Mouse (Mus musculus) cerebellum, adult 2 months (tissue): ENCODE data around the gene Ralbp1. TPM values are rescaled to one million over a fixed set of nuclear protein-coding genes. Genes with fewer than 3 reads are reported as not detected.

ENCODE experiments used
- DNase-seq, 2 experiments: peaks; one replicate each; pipeline ENCODE4 v3.0.0; 2021
- H3K27ac ChIP-seq: fragments of 200-500 bp; 2 replicates; pipeline ENCODE4 v1.5.1; 2012; ENCODE audit warnings: low read length, control low read depth, inconsistent platforms; ENCODE audit not compliant: insufficient read depth
- H3K27me3 ChIP-seq: fragments of 200-500 bp; 2 replicates; pipeline ENCODE4 v1.6.1; 2012; ENCODE audit warnings: inconsistent platforms, mild to moderate bottlenecking, low read length, moderate library complexity; ENCODE audit not compliant: control insufficient read depth, insufficient read depth
- H3K4me1 ChIP-seq: fragments of 200-500 bp; 2 replicates; pipeline ENCODE4 v1.6.1; 2011; ENCODE audit warnings: low read length; ENCODE audit not compliant: control insufficient read depth, insufficient read depth
- H3K4me3 ChIP-seq: fragments of 200-500 bp; replicated peaks from 2 replicates; pipeline ENCODE3; 2011; ENCODE audit warnings: mild to moderate bottlenecking, low read depth, low read length, control low read depth; ENCODE audit not compliant: insufficient read depth
- CTCF ChIP-seq: fragments of 200-500 bp; IDR thresholded peaks from 2 replicates; pipeline ENCODE4 v1.5.1; 2011; ENCODE audit warnings: low read depth, mild to moderate bottlenecking, control low read depth, low read length, moderate library complexity, borderline replicate concordance; ENCODE audit not compliant: insufficient read depth
- POLR2A ChIP-seq: fragments of 200-500 bp; IDR thresholded peaks from 2 replicates; pipeline ENCODE4 v1.6.1; 2011; ENCODE audit warnings: low read length, control low read depth, borderline replicate concordance; ENCODE audit not compliant: insufficient read depth
- WGBS: fragments of 180-500 bp; shearing (Covaris S2); methylation state at CpG from one replicate; pipeline ENCODE4 v1.1.7; 2018; 5-methylcytosine and 5-hydroxymethylcytosine counted together
- polyA plus RNA-seq: library from polyadenylated mRNA; depleted of rRNA; stranded (reverse); fragments of >200 nt; gene quantifications from 2 replicates; pipeline ENCODE4 v1.2.3, GENCODE M21; 2012; rRNA removed

The Ralbp1 gene
- polyA plus RNA-seq, 1 experiment, result 48.5 TPM

DNA sequence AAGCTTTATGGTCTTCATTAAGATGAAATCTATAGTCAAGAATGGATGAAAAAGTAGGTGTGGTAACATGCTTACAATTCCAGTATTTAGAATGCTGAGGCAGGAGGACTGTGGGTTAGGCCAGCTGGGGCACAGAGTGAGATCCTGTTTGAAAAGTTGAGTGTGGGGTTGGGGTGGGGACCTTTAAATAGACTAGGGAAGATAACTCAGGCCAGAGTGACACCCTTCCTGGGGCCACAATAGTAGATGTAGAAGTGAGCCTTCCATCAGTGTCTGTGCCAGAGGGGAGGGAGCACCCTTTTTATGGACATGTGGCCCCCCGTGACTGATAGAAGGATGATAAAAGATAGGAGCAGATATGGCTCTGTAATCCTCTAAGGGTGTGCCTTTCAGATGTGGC, 86.2 kb downstream of the Ralbp1 start:
- no peak for DNase-seq
- TF ChIP-seq POLR2A, result no peak
- TF ChIP-seq CTCF, result no peak
- WGBS, result 97% methylated on average over 1 of the region's 1 CpGs
- Histone ChIP-seq H3K4me1 (no peaks in the 10 kb centered on the region; the same call in 1 of the 2 replicates), H3K27ac (no peak overlapping the region), H3K27me3 (no peaks in the 10 kb centered on the region), H3K4me3 (no peak overlapping the region)

DNA sequence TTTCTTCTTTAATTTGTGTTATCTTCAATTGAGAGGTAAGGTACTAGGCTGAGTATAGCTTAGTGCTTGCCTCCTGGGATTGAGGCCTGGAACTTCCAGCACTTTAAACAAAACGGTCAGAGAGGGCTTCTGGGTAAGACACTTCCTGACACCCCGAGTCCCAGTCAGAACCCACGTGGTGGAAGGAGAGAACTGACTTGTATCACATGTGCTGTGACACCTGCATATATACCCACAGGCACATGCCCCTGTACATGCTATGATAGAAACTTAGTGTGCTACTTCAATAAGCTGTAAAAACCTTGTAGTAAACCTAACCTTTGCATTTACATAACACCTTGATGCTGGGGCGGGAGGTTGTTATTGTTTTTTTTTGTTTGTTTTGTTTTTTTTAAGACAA, 87.2 kb downstream of the Ralbp1 start:
- WGBS, result 57% methylated on average over 4 of the region's 4 CpGs
- no peak overlapping the region for H3K4me3 ChIP-seq
- no peak for DNase-seq
- H3K4me1 ChIP-seq, result peaks cover 1% of the 10 kb centered on the region
- TF ChIP-seq CTCF (no peak), POLR2A (no peak)
- H3K27me3 ChIP-seq, result no peaks in the 10 kb centered on the region
- H3K27ac ChIP-seq, result no peak overlapping the region

Other genes with a start within 250 kb of the Ralbp1 start
- 0.16 and 0.21 TPM in 2 replicates for gene Txndc2, start 243.6 kb downstream of the Ralbp1 start, polyA plus RNA-seq
- gene Rab31, start 113.0 kb downstream of the Ralbp1 start, polyA plus RNA-seq, result 71.4 and 79.7 TPM in 2 replicates
- 71.5 and 72.9 TPM in 2 replicates for gene Ppp4r1, start 103.2 kb downstream of the Ralbp1 start, polyA plus RNA-seq
- gene Twsg1, start 65.4 kb upstream of the Ralbp1 start, polyA plus RNA-seq, result 30.3 and 32.1 TPM in 2 replicates
- 25.5 and 28.1 TPM in 2 replicates for gene Ankrd12, start 191.3 kb upstream of the Ralbp1 start, polyA plus RNA-seq
- 241 and 269 TPM in 2 replicates for gene Ndufv2, start 215.8 kb upstream of the Ralbp1 start, polyA plus RNA-seq
- 52.5 and 53.4 TPM in 2 replicates for gene Washc1, start 225.7 kb upstream of the Ralbp1 start, polyA plus RNA-seq
- 3.9 and 5.8 TPM in 2 replicates for gene Ddx11, start 237.7 kb upstream of the Ralbp1 start, polyA plus RNA-seq